Mouse (Mus musculus): ENCODE data around the gene Ppp1r13l. TPM values are rescaled to one million over a fixed set of nuclear protein-coding genes. Genes with fewer than 3 reads are reported as not detected.

The Ppp1r13l gene
- total RNA-seq, 2 experiments from 2014 or later: 0.57 to 1.8 TPM

DNA sequence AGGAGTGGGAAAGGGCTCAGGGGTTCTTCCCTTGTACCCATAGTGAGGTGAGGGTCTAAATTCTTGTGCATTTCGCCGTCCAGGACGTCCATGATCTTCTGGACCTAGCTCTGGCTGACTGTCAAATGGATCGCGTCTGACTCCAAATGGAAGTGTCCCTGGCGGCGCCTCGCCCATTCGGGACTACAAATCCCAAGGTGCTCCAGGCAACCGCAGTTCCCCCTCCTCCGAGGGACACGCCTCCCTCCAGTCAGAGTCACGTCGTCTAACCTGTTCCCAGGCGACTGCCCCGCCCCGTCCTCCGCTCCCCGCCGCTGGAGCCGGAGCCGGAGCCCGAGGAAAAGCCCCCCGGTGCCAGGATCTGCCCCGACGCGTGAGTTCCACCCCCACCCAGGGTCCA, 1.4 kb downstream of the Ppp1r13l start:
- ATAC-seq (replicated peaks; ENCODE audit: poor library complexity, severe bottlenecking): peak; percentile 67

DNA sequence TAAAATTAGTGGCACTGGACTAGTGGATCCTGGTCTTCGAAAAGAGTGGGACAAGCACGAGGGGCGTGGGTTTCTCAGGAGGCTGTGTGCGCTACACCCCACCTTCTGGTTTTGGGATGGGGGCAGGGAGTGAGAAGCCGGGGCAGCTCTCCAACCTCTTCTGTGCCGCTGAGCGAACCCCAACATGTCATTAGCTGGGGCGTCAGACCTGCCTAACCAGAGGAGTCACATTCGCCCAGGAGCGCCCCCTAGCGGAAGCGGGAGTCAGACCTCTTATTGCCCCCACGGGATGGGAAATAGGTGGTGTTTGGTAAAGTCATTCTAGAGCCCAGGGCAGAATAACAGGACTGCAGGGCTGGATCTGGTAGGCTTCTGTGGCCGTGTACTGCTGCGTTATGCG, 2.2 kb downstream of the Ppp1r13l start:
- ATAC-seq (replicated peaks; ENCODE audit: poor library complexity, severe bottlenecking): peak; percentile 10; the same call in 1 of the 2 replicates

DNA sequence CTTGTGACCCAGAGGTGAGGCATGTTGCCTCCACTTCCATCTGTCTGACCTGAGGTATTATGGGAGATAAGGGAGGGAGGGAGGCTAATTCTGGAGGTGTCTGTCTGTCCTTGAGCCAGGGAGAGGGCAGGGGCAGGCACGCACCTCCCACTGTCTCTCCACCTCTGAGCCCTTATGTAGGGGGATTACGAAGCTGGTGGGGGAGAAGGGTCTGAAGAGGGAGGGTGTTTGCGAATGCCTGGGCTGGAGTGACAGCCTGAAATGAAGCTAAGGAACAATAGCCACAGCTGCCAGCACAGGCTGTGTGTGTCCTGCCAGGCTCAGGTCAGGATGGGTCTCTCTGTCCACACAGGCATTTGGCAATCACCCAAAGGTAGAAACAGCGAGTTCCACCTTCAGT, 2.7 kb downstream of the Ppp1r13l start:
- no peak for ATAC-seq (replicated peaks; ENCODE audit: poor library complexity, severe bottlenecking)

DNA sequence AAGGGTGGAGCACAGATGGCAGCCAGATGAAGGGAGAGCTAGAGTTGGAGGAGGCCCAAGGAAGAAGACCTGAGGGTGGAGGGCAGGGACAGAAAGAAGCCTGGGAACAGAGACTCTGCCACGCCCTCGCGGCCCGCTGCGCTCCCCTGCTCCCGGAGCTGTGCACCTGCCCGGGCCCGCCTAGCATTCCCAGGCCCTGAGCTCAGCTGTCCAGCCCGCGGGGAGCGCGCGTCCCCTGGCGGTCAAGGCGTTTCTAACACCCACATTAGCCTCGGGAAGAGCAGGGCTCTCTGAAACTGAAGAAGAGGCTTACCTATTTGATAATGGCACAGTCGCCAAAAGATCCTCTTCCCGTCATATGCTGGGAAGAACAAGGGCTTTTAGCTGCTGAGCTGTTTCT, 4.3 kb downstream of the Ppp1r13l start:
- ATAC-seq (replicated peaks; ENCODE audit: poor library complexity, severe bottlenecking): peak; percentile 31

DNA sequence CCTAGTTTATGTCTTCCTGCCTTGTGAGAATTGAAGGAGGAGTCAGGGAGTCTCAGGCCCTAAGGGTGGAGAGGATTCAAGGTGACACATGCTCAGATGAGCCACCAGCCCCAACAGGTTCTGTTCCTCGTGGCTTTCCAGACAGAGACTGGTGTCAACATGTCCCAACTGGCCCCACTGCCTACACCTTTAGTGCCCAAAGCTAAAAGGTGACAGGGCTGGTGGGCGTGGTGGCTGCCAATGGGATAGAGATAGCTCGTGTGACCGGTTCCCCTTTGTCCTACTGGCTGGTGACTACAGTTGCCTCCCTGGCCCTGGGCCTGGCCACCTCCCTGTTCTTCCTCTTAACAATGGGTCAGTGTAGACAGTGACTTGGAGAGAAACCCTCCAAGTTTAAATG, 5.8 kb downstream of the Ppp1r13l start:
- no peak for ATAC-seq (replicated peaks; ENCODE audit: poor library complexity, severe bottlenecking)

DNA sequence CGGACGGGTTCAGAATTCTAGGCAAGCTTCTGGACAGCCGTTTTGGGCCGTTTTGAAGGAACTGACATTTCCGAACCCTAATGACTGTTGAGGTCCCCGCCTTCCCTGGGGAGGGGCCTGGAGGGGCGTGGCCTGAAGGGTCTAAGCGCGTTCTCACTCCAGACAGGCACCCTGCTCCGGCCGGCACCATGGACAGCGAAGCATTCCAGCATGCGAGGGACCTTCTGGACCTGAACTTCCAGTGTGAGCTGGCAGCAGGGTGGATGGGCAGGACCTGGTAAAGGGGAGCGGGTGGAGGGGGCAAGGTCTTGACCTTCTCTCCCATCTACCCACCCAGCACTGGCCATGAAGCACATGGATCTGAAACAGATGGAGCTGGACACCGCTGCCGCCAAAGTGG, 8.8 kb downstream of the Ppp1r13l start:
- 0 out of 2 replicates have a peak, but pooled peaks have one; percentile 13 for ATAC-seq (replicated peaks; ENCODE audit: poor library complexity, severe bottlenecking)

DNA sequence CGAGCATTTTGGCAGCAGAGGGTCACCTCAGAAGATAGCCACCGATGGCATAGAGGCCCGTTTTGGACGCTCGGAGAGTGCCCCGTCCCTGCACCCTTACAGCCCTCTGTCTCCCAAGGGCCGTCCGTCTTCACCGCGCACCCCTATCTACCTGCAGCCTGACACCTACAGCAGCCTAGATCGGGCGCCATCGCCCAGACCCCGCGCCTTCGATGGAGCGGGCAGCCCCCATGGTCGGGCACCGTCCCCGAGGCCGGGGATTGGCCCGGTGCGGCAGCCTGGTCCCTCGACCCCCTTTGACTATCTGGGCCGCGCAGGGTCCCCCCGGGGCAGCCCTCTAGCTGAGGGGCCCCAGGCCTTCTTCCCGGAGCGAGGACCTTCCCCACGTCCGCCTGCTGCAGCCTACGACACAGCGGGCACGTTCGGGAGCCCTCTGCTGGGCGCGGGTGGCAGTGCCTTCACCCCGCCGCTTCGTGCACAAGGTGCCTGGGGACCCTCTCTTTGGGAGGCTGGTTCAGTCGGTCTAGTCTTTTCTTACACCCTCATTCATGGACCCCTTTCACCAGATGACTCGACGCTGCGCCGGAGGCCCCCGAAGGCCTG, 10.4 kb downstream of the Ppp1r13l start:
- peak; percentile 92 for ATAC-seq (replicated peaks; ENCODE audit: poor library complexity, severe bottlenecking)

DNA sequence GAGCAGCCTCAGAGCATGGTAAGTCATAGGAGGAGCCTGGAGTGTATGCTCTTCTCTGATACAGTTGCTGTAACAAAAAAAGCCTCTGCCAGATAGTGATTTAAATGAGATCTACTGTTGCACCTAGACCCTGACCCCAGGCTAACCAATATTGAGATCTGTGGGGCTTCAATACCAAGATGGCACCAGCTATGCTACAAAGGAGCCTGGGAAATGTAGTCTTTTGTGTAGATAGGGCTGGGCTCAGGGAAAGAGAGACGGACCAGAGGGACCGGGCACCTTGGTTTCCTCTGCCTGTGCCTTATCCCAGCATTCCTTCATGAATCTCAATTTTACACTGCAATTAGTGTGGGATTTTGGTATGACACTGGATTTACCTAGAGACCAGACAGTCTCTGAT, 13.8 kb downstream of the Ppp1r13l start:
- ATAC-seq (replicated peaks; ENCODE audit: poor library complexity, severe bottlenecking): no peak

DNA sequence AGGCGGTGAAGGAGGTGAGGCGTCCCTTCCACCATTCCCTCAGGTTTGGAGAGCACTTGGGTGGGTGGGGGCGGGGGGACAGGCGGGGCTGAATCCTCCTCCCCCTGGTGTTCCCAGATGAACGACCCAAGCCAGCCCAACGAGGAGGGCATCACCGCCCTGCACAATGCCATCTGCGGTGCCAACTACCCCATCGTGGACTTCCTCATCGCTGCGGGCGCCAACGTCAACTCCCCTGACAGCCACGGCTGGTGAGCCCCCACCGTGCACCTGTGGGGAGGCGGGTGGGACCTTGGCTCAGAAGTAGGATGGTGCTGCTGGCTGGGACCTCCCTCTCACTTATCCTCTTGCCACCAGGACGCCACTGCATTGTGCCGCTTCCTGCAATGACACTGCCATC, 15.8 kb downstream of the Ppp1r13l start:
- ATAC-seq (replicated peaks; ENCODE audit: poor library complexity, severe bottlenecking): no peak

DNA sequence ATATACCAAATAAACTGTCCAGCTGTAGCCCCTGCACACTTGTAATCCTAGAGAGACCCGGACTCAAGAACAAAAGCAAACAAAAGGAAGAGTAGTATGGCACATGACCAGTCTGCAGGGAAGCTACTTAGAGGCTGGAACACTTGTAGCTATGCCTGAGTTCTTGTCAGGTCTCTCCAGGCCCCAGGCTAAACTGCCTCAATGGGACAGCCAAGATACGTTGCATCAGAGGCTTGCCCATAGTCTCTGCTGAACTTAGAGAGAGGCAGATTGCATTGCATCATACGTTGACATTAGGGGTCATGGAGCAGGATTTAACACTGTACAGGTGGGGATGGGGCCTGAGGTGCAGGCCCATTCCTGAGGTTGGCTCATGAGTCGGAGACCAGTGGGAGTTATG, 16.5 kb downstream of the Ppp1r13l start:
- no peak for ATAC-seq (replicated peaks; ENCODE audit: poor library complexity, severe bottlenecking)

DNA sequence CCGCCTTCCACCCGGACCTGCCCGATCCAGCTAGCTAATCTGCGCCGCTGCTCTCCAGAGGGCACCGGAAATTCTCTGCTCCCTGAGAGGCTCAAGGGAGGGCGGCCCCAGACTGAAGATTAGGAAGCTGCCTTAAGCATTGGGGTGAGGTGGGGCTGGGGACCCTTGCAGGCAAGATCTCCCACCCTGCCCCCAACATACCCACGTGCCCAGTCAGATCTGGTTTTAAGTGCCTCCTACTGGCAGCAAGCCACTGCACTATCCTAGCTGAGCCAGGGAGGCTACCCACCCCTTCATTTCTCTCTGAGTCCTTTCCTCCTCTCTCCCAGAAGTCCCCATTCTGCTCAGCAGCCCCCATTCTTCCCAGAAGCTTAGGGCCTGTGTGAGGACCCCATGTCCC, 18.5 kb downstream of the Ppp1r13l start:
- ATAC-seq (replicated peaks; ENCODE audit: poor library complexity, severe bottlenecking): no peak

DNA sequence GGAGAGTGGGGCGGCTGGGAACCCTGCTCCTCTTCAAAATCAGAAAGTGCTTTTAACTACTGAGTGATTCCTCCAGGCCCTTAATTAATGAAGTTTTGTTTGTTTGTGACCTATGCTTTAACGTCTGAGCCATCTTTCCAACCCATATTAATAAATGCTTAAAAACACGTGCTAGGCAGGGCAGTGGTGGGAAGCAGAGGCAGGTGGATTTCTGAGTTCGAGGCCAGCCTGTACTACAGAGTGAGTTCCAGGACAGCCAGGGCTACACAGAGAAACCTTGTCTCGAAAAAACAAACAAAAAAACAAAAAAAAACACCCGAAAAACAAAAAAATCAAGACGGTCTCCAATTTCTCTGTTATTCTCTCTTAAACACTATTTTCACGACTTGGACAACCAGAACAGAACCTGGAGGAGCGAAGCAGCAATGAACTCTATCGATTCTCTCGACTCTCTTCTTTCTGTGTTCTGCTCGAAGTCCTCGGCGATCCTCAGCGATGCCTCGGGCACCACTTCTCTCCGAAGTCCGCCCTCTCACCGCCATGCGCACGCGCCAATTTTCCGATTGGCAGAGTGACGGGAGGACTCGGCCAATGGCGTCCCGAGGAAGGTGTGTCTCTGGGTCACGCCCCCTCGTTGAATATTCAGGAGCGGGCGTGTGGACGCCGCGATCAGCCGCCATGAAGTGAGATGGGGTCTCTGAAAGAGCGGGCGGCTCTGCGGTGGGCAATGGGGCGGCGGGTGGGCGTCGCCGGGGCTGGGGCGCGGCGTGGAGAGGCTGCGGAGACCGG, 22.0 kb downstream of the Ppp1r13l start, which contains the start of gene Ercc2:
Gene Ercc2, plus strand, starts transcription at position 634 of the 789 bp plus-strand sequence.
- ATAC-seq (replicated peaks; ENCODE audit: poor library complexity, severe bottlenecking): peak; percentile 99

DNA sequence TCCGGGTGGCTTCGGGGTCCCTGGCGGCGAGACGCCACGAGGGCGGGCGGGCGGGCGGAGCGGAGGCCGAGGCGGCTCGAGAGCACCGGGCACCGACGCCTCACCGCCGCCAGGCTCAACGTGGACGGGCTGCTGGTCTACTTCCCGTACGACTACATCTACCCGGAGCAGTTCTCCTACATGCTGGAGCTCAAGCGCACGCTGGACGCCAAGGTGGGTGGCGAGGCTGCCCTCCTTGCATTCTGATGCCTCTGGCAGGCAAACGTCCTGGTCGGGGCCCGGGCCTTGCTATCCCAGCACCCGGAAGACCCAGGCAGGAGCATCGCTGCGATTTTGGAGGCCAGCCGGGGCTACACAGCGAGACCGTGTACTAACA, 22.6 kb downstream of the Ppp1r13l start:
- ATAC-seq (replicated peaks; ENCODE audit: poor library complexity, severe bottlenecking): peak; percentile 72

DNA sequence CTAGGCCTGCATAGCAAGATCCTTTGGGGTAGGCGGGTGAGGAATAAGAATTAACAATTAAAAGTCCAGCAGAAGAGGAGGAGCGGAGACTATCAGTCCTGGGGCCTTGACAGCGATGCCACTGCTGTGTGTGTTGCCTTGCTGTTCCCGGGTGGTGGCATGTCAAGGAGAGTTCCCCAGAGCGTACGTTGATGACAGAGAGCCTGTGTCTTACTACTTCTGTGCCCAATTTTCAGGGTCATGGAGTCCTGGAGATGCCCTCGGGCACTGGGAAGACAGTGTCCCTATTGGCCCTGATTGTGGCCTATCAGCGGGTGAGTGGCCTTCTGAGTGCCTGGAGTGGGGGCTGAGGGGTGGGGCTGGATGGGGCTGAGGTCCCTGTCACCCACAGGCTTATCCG, 24.2 kb downstream of the Ppp1r13l start:
- ATAC-seq (replicated peaks; ENCODE audit: poor library complexity, severe bottlenecking): no peak

DNA sequence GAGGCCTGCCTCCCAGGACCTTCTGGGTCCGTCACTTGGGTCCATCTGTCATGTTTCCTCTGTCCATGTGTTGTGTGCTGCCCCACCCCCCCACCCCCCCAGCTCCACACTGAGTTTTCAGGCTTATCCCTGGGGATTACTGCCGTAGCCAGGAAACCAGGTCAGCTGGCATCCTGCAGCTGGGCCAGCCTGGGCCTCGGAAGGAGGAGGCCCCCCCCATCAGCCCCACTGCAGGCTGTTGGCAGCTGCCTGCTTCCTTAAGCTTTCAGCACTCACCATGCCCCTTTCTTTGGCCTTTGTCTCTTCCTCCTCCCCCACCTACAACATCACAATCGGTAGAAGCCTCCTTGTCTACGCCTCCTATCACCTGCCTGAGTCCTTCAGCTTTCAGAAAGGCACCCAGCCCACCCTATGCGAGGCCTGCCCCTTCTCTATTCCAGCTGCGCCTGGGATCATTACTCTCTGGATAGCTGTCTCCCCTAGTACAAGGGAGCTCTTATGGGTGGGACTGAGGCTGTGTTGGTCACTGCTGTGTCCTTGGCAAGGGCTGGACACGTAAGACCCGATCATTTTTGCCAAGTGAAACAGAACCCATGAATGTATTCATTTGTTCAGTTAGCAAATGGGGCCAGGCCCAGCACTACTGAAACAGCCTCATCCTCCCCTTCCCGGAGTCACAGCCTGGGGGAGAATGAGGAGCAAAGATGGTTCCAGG, 29.3 kb downstream of the Ppp1r13l start:
- no peak for ATAC-seq (replicated peaks; ENCODE audit: poor library complexity, severe bottlenecking)

DNA sequence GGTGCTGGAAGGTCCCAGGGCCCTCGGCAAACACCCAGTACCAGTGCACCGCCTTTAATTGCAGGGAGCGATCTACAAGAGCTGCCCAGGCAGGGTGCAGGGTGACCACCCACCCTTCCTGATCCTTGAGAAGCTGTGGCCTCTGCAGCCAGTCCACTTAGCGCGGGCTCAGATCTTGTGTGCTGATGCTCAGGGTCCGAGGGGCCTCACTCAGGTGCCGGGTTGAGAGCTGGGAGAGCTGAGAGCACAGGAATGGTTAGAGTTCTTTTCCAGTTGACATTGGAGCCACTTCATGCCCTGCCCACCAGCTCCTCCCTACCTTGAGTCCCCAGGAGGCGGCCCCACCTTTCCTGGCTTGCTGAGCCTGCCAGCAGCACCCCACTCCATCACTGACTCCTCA, 34.9 kb downstream of the Ppp1r13l start:
- ATAC-seq (replicated peaks; ENCODE audit: poor library complexity, severe bottlenecking): no peak

DNA sequence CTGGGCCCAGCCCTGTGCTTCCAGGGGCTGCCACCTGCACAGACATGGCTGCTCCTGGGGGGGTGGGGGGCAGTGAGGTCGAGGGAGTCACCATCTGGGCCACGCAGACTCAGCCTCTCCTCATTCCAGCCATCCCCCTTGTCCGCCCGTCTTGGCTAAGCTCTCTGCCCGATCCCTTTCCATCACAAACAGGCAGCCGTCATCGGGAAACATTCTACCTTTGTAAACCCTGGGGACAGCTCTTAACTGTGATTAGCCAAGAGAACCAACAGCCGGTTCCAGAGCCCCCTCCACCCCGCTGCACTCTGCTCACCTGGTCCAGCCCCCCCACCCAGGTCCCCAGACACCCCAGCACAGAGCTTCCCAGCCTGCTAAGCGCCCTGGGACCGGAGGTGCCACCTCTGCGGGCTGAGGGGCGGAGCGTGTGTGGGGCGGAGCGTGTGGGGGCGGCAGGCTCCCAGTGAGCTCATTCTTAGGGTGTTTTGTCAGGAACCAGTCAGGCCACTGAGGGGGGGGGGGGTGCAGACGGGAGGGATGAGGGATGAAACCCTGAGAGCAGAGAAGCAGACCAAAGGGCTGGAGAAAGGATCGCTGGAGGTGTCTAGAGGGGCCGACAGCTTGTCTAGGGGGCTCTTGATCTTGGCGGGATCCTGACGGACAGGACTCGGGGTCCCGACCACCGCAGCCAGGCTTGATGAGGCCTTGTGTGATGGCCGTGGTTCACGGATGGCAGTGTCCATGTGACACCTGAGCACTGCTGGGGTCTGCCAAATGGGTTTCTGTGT, 40.1 kb downstream of the Ppp1r13l start:
- peak; percentile 75 for ATAC-seq (replicated peaks; ENCODE audit: poor library complexity, severe bottlenecking)

DNA sequence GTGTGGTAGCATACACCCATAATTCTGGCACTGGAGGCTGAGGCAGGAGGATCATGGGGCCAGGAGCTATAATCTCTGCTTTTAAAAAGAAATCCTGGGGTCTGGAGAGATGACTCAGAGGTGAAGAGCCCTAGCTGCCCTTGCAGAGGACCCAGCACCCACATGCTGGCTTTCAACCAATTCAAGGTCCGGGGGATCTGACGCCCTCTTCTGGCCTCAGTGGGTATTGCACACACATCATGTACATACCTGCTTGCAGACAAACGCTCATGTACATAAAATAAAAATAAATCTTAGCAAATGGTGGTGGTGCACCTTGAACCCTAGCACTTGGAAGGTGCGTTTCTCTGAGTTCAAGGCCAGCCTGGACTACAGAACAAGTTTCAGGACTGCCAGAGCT, 41.4 kb downstream of the Ppp1r13l start:
- ATAC-seq (replicated peaks; ENCODE audit: poor library complexity, severe bottlenecking): no peak

DNA sequence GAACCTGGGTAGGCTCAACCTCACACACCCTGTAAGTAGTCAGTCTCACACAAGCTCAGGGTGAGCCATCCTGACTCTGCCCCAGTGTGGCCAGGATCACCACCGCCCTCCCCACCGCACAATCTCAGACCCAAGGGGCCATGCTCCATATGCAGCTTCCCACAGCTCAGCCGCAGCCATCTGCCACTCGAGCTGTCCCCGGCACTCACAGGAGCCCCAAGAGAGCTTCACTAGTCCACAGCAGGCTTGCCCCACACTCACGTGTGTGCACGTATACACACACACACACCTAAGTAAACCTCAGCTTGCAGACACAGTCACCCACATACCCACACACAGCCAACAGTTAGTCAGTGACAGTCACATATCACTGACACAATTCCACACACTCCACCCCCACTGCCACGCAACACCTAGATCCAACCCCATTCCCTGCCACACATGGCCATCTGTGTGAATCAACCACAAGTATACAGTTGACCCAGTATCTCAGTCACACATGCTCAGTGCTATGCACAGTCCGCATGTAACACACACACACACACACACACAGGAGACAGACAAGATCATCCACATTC, 43.1 kb downstream of the Ppp1r13l start:
- no peak for ATAC-seq (replicated peaks; ENCODE audit: poor library complexity, severe bottlenecking)

DNA sequence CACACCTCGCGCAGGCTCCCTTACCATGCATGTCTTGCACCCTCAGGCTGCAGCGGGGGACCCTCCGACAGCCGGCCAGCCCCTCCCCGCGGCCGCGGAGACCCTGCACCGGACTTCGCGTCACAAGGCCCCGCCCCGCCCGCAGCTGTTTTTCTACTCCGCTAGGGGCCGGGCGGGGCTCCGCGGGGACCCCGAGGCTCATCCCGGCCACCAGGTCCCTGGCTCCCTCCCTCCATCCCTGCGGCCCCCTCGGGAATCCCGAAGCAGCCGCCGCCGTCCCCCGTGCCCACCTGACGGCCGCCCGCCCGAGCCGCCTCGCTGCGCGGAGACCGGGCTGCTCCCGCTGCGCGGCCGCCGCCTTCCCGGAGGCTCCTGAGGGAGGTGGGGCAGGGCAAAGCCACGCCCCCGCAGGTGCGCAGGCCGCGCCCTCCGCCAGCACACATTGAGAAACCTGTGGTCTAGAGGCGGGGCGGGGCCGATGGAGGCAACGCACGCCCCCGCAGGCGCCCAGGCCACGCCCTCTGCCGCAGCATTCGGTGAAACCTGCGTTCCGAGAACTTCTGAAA, 44.3 kb downstream of the Ppp1r13l start, which contains the start of gene Klc3:
Gene Klc3, minus strand, starts transcription at position 374 of the 566 bp plus-strand sequence.
- ATAC-seq (replicated peaks; ENCODE audit: poor library complexity, severe bottlenecking): peak; percentile 70

Measured in granulocyte monocyte progenitor cell, adult 5-6 weeks (primary cell).